Mouse (Mus musculus): Measurements from ENCODE around the gene Ghrl. TPM values are rescaled to one million over a fixed set of nuclear protein-coding genes. Genes with fewer than 3 reads are reported as not detected.

Ghrl gene
- polyA plus RNA-seq (2011; ENCODE audit: insufficient read depth, insufficient read length, low replicate concordance, missing spikeins) = not detected in 2 replicates

GRCm38 (mm10) chr6:113719878-113720277, at the start of gene Ghrl:
Gene Ghrl (minus strand): TSS chr6:113719880.
- 87% methylated on average over 3 of the region's 3 CpGs for WGBS
- no peak for TF ChIP-seq CTCF (IDR thresholded peaks at IDR 0.05; ENCODE audit: control insufficient read depth, insufficient read depth, low read length)

GRCm38 (mm10) chr6:113768804-113769203, 49.1 kb upstream of the Ghrl start:
- Histone ChIP-seq H3K27ac (ENCODE audit: control insufficient read depth, insufficient read depth, low read depth, low read length, poor library complexity) (no peak overlapping the region), H3K4me3 (replicated peaks; ENCODE audit: control insufficient read depth, low read depth, low read length) (no peak overlapping the region), H3K4me1 (ENCODE audit: control insufficient read depth, insufficient read depth, low read length) (no peaks in the 10 kb centered on the region)
- 43% methylated on average over 11 of the region's 11 CpGs for WGBS
- TF ChIP-seq CTCF (IDR thresholded peaks at IDR 0.05; ENCODE audit: control insufficient read depth, insufficient read depth, low read length) (no peak), POLR2A (IDR thresholded peaks at IDR 0.05; ENCODE audit: borderline replicate concordance, control insufficient read depth, low read depth, low read length) (no peak)

More at GRCm38 (mm10) chr6:113719878-113720277, at the start of gene Ghrl:
- Histone ChIP-seq H3K4me3 (replicated peaks; ENCODE audit: control insufficient read depth, low read depth, low read length) (no peak within 1 kb of the TSS), H3K4me1 (ENCODE audit: control insufficient read depth, insufficient read depth, low read length) (peaks cover 2% of the 10 kb centered on the region; the same call in 1 of the 2 replicates), H3K27ac (ENCODE audit: control insufficient read depth, insufficient read depth, low read depth, low read length, poor library complexity) (no peak within 1 kb of the TSS)

DNA sequence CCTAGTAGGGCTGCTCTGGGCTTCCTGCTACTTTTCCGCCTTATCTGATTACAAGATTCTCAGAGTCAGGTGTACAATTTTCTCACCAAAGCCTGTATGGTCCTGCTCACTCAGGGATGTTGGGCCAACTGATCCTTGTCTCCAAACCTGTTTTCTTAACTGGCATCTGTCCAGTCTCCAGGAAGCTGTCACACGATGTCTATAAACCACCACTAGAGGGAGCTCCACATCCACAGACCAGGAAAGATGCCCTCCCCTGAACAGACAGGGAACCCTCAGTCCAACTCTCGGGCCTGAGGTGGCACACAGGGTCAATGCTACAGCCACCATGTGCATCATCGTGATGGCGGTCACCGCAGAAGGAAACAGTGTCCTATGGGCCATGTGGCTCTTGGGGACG, 42.0 kb upstream of the Ghrl start:
- no peaks in the 10 kb centered on the region for H3K4me1 ChIP-seq (ENCODE audit: control insufficient read depth, insufficient read depth, low read length)
- WGBS = 24% methylated on average over 7 of the region's 7 CpGs
- no peak overlapping the region for H3K4me3 ChIP-seq (replicated peaks; ENCODE audit: control insufficient read depth, low read depth, low read length)
- peak; percentile 87 for TF ChIP-seq CTCF (IDR thresholded peaks at IDR 0.05; ENCODE audit: control insufficient read depth, insufficient read depth, low read length)
- no peak for TF ChIP-seq POLR2A (IDR thresholded peaks at IDR 0.05; ENCODE audit: borderline replicate concordance, control insufficient read depth, low read depth, low read length)
- H3K27ac ChIP-seq (ENCODE audit: control insufficient read depth, insufficient read depth, low read depth, low read length, poor library complexity) = no peak overlapping the region

GRCm38 (mm10) chr6:113749119-113749685, 29.5 kb upstream of the Ghrl start:
- 33% methylated on average over 17 of the region's 17 CpGs for whole genome bisulfite sequencing
- H3K4me3 ChIP-seq (replicated peaks; ENCODE audit: control insufficient read depth, low read depth, low read length) = peak overlapping the region; percentile 31
- peaks cover 2% of the 10 kb centered on the region for H3K4me1 ChIP-seq (ENCODE audit: control insufficient read depth, insufficient read depth, low read length)
- peak overlapping the region; percentile 41; the same call in 1 of the 2 replicates for H3K27ac ChIP-seq (ENCODE audit: control insufficient read depth, insufficient read depth, low read depth, low read length, poor library complexity)
- no peak for TF ChIP-seq POLR2A (IDR thresholded peaks at IDR 0.05; ENCODE audit: borderline replicate concordance, control insufficient read depth, low read depth, low read length)
- TF ChIP-seq CTCF (IDR thresholded peaks at IDR 0.05; ENCODE audit: control insufficient read depth, insufficient read depth, low read length) = no peak

DNA sequence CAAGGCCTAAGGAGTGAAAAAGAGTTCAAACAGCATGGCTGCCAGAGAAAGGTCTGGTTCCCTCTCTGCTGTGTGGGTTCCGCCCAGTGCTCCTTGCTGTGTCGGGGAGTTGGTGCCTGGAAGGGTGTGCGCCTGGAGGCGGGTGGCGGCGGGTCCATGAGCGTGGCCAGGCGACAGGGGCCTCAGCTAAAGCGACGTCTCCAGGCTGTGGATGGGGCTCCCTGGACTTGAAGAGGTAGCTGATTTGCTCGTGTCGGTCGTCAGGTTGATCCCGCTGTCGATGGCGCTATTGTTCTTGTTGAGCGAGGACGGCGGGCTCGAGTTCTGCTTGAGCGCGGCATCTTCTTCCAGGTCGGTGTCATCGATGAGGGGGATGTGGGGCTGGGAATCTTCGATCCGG, 28.7 kb upstream of the Ghrl start:
- Histone ChIP-seq H3K4me1 (ENCODE audit: control insufficient read depth, insufficient read depth, low read length) (peaks cover 2% of the 10 kb centered on the region), H3K4me3 (replicated peaks; ENCODE audit: control insufficient read depth, low read depth, low read length) (peak overlapping the region; percentile 31), H3K27ac (ENCODE audit: control insufficient read depth, insufficient read depth, low read depth, low read length, poor library complexity) (peak overlapping the region; percentile 30; the same call in 1 of the 2 replicates)
- 35% methylated on average over 26 of the region's 26 CpGs for WGBS
- TF ChIP-seq CTCF (IDR thresholded peaks at IDR 0.05; ENCODE audit: control insufficient read depth, insufficient read depth, low read length) = no peak
- no peak for TF ChIP-seq POLR2A (IDR thresholded peaks at IDR 0.05; ENCODE audit: borderline replicate concordance, control insufficient read depth, low read depth, low read length)

DNA sequence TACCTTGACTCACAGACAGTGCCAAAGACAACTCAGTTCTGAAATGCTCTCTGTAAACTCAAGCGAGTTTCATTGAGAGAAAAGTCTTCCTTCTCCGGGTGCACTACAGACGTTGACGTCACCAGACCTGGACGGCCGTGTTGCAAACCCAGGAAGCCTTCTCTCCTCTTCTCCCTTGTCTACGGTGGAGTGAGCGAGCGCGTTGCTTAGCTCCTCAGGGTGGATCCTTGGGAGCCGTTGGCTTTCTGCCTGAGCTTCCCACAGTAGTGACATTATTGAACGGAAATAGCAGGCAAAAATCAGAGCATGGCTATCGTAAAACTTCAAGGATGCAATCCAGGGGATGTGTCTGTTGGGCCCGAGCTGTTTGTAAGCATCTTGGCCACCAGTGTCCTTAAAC, 27.6 kb upstream of the Ghrl start:
- Histone ChIP-seq H3K4me1 (ENCODE audit: control insufficient read depth, insufficient read depth, low read length) (peaks cover 2% of the 10 kb centered on the region), H3K4me3 (replicated peaks; ENCODE audit: control insufficient read depth, low read depth, low read length) (no peak overlapping the region), H3K27ac (ENCODE audit: control insufficient read depth, insufficient read depth, low read depth, low read length, poor library complexity) (no peak overlapping the region)
- TF ChIP-seq CTCF (IDR thresholded peaks at IDR 0.05; ENCODE audit: control insufficient read depth, insufficient read depth, low read length) (no peak), POLR2A (IDR thresholded peaks at IDR 0.05; ENCODE audit: borderline replicate concordance, control insufficient read depth, low read depth, low read length) (no peak)
- WGBS = 80% methylated on average over 14 of the region's 14 CpGs

DNA sequence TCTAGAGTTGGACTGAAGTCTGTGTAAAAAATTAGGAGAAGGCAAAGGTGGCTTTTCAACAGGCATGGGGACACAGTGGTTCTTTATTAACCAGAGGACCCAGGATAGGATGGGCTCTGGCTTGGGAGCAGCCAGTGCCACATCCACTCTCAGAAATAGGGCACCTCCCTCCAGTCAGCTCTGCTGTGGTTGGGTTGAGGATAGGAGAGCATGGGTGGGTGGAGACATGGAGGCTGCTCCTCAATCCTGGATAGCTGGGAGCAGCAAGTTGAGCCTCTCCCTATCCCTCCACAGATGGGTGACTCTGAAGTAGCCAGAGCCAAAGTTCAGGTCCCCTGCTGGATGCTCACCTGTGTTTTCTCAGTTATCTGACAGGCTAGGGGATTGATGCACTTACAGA, 25.4 kb upstream of the Ghrl start:
- TF ChIP-seq CTCF (IDR thresholded peaks at IDR 0.05; ENCODE audit: control insufficient read depth, insufficient read depth, low read length) (no peak), POLR2A (IDR thresholded peaks at IDR 0.05; ENCODE audit: borderline replicate concordance, control insufficient read depth, low read depth, low read length) (no peak)
- Histone ChIP-seq H3K27ac (ENCODE audit: control insufficient read depth, insufficient read depth, low read depth, low read length, poor library complexity) (no peak overlapping the region), H3K4me3 (replicated peaks; ENCODE audit: control insufficient read depth, low read depth, low read length) (no peak overlapping the region), H3K4me1 (ENCODE audit: control insufficient read depth, insufficient read depth, low read length) (peaks cover 3% of the 10 kb centered on the region)

DNA sequence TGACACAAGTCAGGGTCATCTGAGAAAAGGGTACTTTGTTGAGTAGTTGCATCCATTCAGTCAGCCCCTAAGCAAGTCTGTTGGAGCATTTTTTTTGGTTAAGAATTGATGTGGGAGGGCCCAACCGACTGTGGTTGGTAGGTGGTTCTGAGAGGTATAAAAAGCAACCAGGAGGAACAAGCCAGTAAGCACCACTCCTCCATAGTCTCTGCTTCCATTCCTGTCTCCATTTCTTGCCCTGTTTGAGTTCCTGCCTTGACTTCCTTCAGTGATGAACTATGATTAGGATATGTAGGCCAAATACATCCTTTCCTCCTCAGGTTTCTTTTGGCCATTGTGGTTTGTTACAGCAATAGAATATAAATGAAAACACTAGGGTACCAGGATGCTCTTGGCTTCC, 23.4 kb upstream of the Ghrl start:
- Histone ChIP-seq H3K27ac (ENCODE audit: control insufficient read depth, insufficient read depth, low read depth, low read length, poor library complexity) (no peak overlapping the region), H3K4me1 (ENCODE audit: control insufficient read depth, insufficient read depth, low read length) (peaks cover 1% of the 10 kb centered on the region; the same call in 1 of the 2 replicates), H3K4me3 (replicated peaks; ENCODE audit: control insufficient read depth, low read depth, low read length) (no peak overlapping the region)
- WGBS = 17% methylated on average over 1 of the region's 1 CpGs
- TF ChIP-seq POLR2A (IDR thresholded peaks at IDR 0.05; ENCODE audit: borderline replicate concordance, control insufficient read depth, low read depth, low read length) = no peak
- TF ChIP-seq CTCF (IDR thresholded peaks at IDR 0.05; ENCODE audit: control insufficient read depth, insufficient read depth, low read length) = no peak

DNA sequence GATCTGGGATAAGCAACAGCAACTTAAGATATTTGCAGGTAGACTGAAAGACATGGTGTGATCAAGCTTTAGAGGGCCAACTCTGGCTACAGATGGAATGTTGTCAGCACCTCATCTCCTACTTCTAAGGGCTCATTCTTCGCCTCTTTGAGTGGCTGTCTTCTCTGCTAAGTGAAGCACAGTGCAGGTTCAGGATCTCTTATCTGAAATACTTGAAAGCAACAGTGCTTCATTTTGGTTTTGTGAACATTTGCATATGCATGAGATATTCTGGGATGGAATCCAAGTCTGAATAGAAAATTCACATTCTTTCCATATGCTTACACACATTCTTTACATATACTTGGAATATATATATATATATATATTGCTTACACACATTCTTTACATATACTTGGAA, 22.6 kb upstream of the Ghrl start:
- H3K4me1 ChIP-seq (ENCODE audit: control insufficient read depth, insufficient read depth, low read length) = peaks cover 1% of the 10 kb centered on the region; the same call in 1 of the 2 replicates
- no peak overlapping the region for H3K4me3 ChIP-seq (replicated peaks; ENCODE audit: control insufficient read depth, low read depth, low read length)
- no peak overlapping the region for H3K27ac ChIP-seq (ENCODE audit: control insufficient read depth, insufficient read depth, low read depth, low read length, poor library complexity)
- 82% methylated on average over 1 of the region's 1 CpGs for WGBS
- no peak for TF ChIP-seq CTCF (IDR thresholded peaks at IDR 0.05; ENCODE audit: control insufficient read depth, insufficient read depth, low read length)
- TF ChIP-seq POLR2A (IDR thresholded peaks at IDR 0.05; ENCODE audit: borderline replicate concordance, control insufficient read depth, low read depth, low read length) = no peak

Data from bone marrow, adult 2 months (tissue).